Mouse (Mus musculus) liver, embryonic 14.5 days (tissue): ENCODE data around the gene Hist1h2be.

ENCODE experiments used
- CTCF ChIP-seq: IDR thresholded peaks from 2 replicates; pipeline ENCODE4 v1.5.1; 2016; ENCODE audit warnings: antibody characterized with exemption, low read depth, control low read depth
- EP300 ChIP-seq: IDR thresholded peaks from 2 replicates; pipeline ENCODE4 v1.6.1; 2016; ENCODE audit warnings: antibody characterized with exemption, low read depth

- TF ChIP-seq EP300 (no peak), CTCF (no peak)
These were observed 64.0 kb downstream of the Hist1h2be start for GRCm38 (mm10) chr13:23556906-23557305.
